In the genomic region with DNA sequence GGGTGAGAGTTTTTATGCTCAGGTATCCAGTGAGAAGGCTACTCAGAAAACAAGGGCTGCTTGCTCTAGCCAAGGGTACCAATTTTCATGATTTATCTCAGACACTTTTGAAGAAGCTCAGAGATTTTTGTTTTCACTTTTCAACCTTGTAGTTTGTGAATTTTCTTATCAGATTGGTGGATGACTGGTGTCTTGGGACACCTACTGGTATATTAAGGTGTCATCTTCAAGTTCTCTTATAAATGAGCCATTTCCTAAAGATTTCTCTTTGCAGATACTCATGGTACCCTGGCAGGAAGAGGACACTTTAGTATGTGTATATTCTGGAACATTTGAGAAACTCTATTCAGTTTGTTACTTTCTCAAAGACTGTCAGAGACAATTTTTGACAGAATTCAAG, we compare ENCODE assay signal across 20 mouse cellular contexts.
DNase-seq lines count a peak whose midpoint lies in the region; TF ChIP-seq lines count a peak whose summit lies in the region.
"Had no signal": no experiment of that assay in that cellular context is flagged by ENCODE, and none has a peak within 500 bp of the region (broad histone marks: within the 10 kb centered on the region; RNA-seq: fewer than 3 reads in every experiment).

No protein-coding gene starts in this region.

- H3K27ac ChIP-seq in gastrocnemius, adult 2 months = no peak overlapping the region
- H3K27ac ChIP-seq in layer of hippocampus, adult 2 months = no peak overlapping the region
- no peak overlapping the region for H3K27ac ChIP-seq in cerebellum, adult 2 months (ENCODE audit: insufficient read depth, low read length)
- H3K27ac ChIP-seq: forebrain, embryonic 10.5 days; forebrain, embryonic 13.5 days; heart, embryonic 15.5 days; hindbrain, embryonic 14.5 days had no signal

- DNase-seq in gastrocnemius, adult 2 months = no peak
- no peak for DNase-seq in gastrocnemius, adult 8-10 months (ENCODE audit: low spot score in 2 of 2)
- no peak for DNase-seq in layer of hippocampus, adult 2 months (ENCODE audit: low spot score in 2 of 2)
- DNase-seq in layer of hippocampus, postnatal 14 days (ENCODE audit: low spot score in 2 of 2) = no peak
- peak; percentile 16 for DNase-seq in brain, adult 2 months (ENCODE audit: low read depth, low spot score)
- DNase-seq in cerebellum, adult 2 months = no peak
- DNase-seq: adrenal gland, adult 8-10 months; adrenal gland, postnatal 25 days; cerebellum, adult 18-20 months; cerebellum, adult 9-11 months; cerebellum, postnatal 25 days; gastrocnemius, postnatal 14 days; heart, adult 11 months; heart, postnatal 10 days; heart, postnatal 4 days had no signal

- peak; percentile 10; the same call in 1 of the 2 replicates for TF ChIP-seq CTCF in gastrocnemius, adult 2 months (IDR thresholded peaks at IDR 0.05)
- TF ChIP-seq CTCF in layer of hippocampus, adult 2 months (conservative IDR thresholded peaks at IDR 0.05) = peak; percentile 55
- no peak for TF ChIP-seq CTCF in cerebellum, adult 2 months (IDR thresholded peaks at IDR 0.05; ENCODE audit: borderline replicate concordance, insufficient read depth, low read depth, low read length)

- no peaks in the 10 kb centered on the region for H3K4me1 ChIP-seq in cerebellum, adult 2 months (ENCODE audit: control insufficient read depth, insufficient read depth, low read length)
- H3K4me1 ChIP-seq: forebrain, embryonic 10.5 days; forebrain, embryonic 13.5 days; heart, embryonic 12.5 days; heart, embryonic 15.5 days had no signal

- no peak for TF ChIP-seq POLR2A in cerebellum, adult 2 months (IDR thresholded peaks at IDR 0.05; ENCODE audit: borderline replicate concordance, insufficient read depth, low read length)

- intact Hi-C loops in gastrocnemius, adult 2 months (cut with DNase I) = no loop called here

- no peaks in the 10 kb centered on the region; the same call in 1 of the 2 replicates for H3K27me3 ChIP-seq in cerebellum, adult 2 months (ENCODE audit: control insufficient read depth, insufficient read depth, low read length)
- H3K27me3 ChIP-seq: forebrain, embryonic 13.5 days; heart, embryonic 12.5 days; heart, embryonic 15.5 days had no signal

- no peak overlapping the region for H3K4me3 ChIP-seq in gastrocnemius, adult 2 months
- H3K4me3 ChIP-seq in layer of hippocampus, adult 2 months = no peak overlapping the region
- H3K4me3 ChIP-seq in cerebellum, adult 2 months (replicated peaks; ENCODE audit: insufficient read depth, low read depth, low read length) = no peak overlapping the region
- H3K4me3 ChIP-seq: forebrain, embryonic 10.5 days; forebrain, embryonic 13.5 days; heart, embryonic 12.5 days; heart, embryonic 15.5 days had no signal
